Mouse (Mus musculus) kidney, postnatal 25 days (tissue): ENCODE measurements around the gene Gm21970.

ENCODE experiments used
- DNase-seq, 2 experiments: peaks; one replicate each; pipeline ENCODE4 v3.0.0; 2021; ENCODE audit warnings: mixed read lengths in 2 of 2

Gene Gm21970

DNA sequence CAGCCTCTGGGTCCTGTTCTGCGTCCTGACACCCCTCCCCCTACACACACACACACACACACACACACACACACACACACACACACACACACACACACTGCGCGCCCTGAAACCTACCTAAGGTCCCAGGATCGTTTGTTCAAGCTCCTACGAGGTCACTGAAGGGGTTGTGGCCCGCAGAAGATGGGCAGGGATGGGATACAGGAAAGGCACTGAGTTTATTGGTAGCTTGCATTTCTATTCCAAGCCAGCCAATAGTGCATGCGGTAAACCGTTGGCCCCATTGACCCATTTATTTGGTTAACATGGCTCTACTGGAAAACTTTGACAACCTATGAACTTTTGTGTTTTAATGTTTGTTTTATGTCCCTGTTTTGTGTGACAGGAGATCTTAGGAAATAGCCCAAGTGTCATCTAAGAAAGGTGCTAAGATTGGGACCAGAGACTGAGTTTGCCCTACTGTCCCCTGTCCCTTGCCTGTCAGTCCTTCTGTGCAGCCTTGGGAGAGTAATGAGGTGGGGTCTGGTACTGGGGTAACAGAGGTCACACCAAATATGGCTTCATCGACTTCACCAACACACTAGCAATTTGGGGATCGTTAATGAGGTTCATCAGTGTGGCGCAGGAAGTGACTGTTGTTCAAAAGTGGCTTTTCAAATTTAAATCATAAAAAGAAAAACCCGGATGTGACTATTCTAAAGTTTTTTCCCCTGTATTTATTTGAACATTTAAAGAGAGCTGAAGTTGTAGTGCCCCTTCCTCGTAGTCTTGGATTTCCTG, 17.9 kb upstream of the Gm21970 start:
- DNase-seq = no peak

DNA sequence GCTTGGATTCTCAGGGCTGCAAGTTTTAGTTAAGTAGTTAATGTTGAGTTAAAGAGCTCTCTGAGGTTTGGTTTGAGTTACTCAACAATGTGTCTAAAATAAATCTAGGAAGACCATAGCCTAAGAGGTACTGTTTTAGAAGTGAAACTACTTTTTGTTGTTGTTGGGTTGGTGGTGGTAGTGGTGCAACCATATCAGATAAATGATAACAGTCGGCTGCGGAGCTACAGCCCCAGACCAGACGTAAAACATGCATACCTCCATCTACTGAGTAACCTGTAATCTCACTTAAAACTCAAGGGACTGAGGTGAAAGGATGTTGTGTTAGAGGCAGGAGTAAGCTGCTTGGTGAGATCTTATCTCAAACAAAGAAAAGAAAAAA, 17.3 kb upstream of the Gm21970 start:
- DNase-seq = no peak

GRCm38 (mm10) chr16:91376701-91377100, 14.8 kb upstream of the Gm21970 start:
- DNase-seq = no peak

DNA sequence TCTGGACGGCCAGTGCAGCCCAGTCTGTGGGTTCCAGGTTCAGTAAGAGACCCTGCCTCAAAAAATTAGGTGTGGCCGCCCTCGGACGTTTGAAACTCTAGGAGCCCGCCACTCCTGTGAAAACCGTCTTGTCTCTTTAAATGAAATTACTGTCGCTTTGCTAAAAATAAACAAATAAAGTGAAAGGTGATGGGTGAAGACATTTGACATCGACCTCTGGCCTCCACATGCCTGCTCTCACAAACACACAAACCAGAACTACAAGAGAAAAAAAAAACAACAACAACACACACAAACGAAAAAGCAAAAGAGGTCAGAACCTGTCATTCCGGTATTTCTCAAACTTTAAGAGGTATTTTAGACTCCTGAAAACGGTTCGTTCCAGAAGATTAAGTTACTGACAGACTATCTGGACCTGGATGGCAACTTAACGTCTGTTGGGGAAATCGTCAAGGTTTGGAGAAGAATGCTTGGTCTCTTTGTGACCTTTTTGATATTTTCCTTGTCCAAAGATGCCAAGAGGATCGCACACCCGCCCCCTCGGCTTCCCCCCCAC, 13.0 kb upstream of the Gm21970 start:
- peak in 1 of 2 experiments; percentile 64 for DNase-seq

DNA sequence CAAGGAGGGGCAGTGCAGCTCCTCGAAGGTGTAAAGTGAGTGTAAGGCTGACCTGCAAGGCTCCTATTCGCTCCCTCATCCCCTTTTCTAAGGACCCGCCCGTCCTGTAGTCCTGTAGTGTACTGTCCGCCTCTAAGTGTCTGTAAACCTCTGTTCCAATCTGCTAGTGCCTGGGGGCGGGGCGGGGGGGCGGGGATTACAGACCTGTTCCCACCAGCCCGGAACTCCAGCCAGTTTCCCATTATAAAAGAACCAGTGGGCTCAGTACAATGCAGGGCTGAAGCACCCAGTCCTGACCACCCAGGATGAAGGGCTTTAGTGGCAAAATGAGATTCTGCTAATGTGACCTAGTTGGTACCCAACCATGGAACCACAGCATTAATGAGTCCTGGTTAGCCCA, 12.5 kb upstream of the Gm21970 start:
- no peak for DNase-seq

DNA sequence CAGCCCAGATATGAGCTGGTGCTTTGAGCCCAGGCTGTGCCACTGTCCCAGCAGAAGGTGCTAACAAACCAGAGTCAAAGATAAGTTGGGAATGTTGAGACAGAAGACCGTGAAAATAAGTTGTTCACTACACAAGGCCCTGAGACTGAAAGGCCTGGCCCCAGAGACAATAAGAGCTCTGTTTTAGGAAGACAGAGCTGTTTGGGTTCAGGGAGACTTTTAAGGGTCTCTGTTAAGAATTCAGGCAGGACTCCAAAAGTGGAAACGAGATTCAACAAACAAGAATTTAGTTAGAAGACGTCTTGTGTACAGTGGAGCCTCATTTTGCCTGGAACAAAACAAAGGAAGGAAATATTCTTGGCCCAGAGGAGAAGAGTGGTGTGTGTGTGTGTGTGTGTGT, 12.1 kb upstream of the Gm21970 start:
- DNase-seq = no peak

GRCm38 (mm10) chr16:91380151-91380550, 11.4 kb upstream of the Gm21970 start:
- DNase-seq = no peak

GRCm38 (mm10) chr16:91381606-91382005, 9.9 kb upstream of the Gm21970 start:
- peak in 1 of 2 experiments; percentile 58 for DNase-seq

DNA sequence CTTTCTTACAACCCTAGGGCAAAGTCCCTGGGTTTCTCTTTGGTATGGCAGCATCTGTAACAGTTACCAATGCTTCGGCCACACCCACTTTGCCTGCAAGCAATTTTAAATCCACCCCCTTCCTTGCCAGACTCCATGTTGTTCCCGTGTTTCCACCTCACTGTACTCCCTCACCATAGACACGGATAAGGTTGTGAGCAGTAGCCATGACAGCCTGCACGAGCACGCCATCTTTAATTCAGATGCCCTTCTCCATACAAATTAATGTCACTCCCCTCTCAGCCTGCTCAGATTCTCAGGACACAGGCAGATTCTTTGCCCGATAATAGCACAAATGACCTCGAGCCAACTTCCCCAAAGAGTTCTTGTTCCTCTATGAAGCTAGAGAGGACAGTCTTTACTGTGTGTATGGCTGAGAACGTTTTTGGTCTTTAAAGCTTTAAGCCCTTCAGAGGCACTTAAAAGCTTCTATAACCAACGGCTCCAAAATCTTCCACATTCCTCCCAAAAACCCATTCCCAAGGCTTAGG, 9.2 kb upstream of the Gm21970 start:
- no peak for DNase-seq

DNA sequence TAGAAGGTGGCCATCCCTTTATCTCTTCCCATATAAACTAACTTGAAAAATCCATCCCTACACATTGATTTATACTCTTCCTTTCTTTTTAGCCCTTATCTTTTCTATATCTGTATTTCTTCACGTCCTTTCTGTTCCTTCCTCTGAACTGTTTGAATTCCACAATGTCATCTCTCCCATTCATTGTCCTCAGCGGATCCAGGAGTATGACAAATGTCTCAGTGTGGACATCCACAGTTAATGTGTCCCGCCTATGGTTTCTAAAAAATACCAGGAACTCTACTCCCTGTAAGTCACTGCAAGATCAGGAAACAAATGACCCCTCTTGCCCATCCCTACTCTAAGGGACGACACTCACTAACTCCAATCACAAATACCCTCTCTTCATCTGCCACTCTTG, 7.3 kb upstream of the Gm21970 start:
- DNase-seq = no peak

- DNase-seq = peak; percentile 60 to 82
These were observed 5.9 kb upstream of the Gm21970 start for GRCm38 (mm10) chr16:91385621-91386020.

DNA sequence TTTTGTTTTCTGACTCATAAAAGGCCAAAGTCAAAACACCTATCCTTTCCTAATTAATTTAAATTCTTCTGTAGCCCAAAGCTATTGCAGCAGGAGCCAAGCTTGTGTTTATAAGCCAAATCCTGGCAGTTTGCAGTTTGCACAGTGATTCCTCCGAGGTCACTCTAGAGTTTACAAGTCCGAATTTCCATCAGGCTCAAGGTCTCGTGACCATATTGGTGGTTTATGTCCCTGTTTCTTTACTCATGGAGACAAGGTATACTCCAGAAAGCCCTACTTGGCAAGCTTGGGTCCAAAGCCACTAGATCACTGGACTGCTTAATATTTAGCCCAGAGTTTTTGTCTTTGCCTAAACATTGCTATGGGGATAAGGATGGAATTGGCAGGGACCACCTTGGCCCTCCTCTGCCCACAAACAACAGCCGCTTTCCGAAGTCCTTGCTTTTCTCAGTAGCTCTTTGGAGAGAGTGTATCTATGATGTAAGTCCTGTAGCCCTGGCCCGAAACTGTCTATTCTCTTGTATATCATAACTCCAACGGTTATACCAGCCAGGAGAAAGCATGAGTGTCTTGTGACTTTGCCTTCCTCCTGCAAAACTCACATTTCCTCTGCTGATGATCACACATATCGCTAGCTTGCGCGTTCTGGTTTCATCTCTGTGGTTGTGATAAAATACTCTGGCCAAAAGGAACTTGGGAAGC, 5.0 kb upstream of the Gm21970 start:
- no peak for DNase-seq

DNA sequence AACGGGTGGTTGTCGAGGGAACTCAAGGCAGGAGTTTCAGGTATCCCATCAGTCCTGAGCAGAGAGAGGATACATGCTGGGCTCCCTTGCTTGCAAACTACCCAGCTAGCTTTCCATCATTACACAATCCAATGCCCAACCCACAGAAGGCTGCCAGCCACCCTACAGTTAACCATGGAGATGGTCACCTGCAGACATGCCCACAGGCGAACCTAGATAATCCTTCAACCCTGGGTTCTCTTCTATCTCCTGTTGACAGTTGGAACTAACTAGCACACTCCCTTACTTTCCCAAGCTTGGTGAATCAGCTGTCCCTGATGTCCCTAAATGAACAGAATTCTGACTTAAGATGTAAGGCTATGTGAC, 4.4 kb upstream of the Gm21970 start:
- no peak for DNase-seq

DNA sequence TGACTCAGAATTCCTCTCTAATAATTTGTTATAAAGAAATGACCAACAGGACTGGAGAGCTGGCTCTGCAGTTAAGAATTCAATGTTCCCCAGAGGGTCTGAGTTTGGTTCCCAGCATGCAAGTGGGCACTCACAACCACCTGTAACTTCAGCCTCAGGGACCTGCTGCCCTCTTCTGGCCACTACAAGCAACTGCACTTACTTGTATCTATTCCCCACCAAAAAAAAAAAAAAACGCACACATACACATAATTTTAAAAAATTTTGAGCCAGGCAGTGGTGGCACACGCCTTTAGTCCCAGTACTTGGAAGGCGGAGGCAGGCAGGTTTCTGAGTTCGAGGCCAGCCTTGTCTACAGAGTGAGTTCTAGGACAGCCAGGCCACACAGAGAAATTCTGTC, 1.4 kb upstream of the Gm21970 start:
- no peak for DNase-seq

GRCm38 (mm10) chr16:91394826-91395410, 3.4 kb downstream of the Gm21970 start:
- no peak for DNase-seq

GRCm38 (mm10) chr16:91395633-91396392, 4.3 kb downstream of the Gm21970 start:
- DNase-seq = no peak

DNA sequence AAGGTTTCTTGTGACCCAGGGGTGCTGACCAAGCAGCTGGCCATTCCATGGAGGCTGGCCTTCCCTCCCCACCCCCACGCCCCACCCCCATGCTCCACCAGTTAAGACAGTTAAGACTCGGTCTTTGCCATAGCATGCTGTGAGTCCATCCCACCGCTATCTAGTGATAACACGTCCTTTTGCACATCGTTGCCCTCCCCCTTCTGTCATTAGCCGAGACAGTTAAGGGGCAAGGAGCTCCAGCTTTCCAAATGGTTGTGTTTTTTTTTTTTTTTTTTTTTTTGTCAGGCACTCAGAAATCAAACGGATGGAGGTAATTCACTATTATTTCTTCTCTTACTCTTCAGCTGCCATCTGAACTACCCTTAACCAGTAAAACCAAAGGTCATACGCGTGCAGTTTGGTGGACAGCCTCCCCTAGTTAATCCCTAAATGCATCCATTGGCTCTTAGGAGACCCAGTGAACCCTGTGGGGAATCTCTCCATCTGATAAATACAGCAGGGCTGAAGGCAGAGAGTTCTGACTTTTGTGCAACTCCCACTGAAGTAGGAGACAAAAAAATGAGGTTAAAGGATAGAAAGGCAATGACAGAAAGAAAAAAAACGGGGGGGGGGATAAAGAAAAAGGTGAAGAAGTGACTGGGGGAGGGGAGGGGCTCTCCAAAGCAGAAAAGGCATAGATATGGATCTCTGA, 5.5 kb downstream of the Gm21970 start:
- no peak for DNase-seq

- DNase-seq = no peak
These were observed 6.5 kb downstream of the Gm21970 start for GRCm38 (mm10) chr16:91398030-91398429.

DNA sequence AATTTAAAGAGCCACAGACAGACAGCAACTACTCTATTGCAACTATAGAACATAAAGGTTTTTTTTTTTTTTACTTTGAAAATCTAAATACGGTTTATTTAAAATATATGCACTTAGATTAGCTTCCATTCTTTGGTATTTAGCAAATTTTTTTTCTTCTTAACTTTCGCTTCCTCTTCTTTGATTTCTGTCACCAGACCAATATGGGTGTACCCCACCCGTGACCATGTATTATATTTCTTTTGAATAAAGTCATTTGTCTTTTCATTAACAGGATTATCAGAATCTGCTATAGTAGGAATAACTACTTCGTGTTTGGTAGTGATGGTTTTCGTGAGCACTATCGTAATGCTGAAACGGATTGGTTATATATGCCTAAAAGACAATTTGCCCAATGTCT, 7.4 kb downstream of the Gm21970 start:
- DNase-seq = no peak

GRCm38 (mm10) chr16:91401569-91402165, 10.1 kb downstream of the Gm21970 start:
- no peak for DNase-seq

DNA sequence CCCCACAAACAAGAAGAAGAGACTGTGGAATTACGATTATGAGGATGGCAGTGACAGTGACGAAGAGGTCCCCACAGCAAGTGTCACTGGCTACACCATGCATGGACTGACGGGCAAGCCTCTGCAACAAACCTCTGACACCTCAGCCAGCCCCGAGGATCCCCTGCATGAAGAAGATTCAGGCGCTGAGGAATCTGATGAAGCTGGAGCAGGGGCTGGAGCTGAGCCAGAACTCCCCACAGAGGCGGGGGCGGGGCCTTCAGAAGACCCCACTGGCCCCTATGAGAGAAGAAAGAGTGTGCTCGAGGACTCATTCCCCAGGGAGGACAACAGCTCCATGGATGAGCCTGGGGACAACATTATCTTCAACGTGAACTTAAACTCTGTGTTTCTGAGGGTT, 12.3 kb downstream of the Gm21970 start:
- no peak for DNase-seq

GRCm38 (mm10) chr16:91404187-91404586, 12.7 kb downstream of the Gm21970 start:
- DNase-seq = no peak
